Mouse (Mus musculus): ENCODE results near the gene Myo5c. TPM values are rescaled to one million over a fixed set of nuclear protein-coding genes. Genes with fewer than 3 reads are reported as not detected.
A peak's percentile ranks its signal among the peaks of the same experiment; 100 is the strongest.
"Not testable (repeated sequence)": the region's sequence is repeated elsewhere in the genome, so short reads cannot be mapped to it uniquely, and the experiment has no call there.

The Myo5c gene
- polyA plus RNA-seq, 1 experiment from 2014 or later = 20.1 TPM

DNA sequence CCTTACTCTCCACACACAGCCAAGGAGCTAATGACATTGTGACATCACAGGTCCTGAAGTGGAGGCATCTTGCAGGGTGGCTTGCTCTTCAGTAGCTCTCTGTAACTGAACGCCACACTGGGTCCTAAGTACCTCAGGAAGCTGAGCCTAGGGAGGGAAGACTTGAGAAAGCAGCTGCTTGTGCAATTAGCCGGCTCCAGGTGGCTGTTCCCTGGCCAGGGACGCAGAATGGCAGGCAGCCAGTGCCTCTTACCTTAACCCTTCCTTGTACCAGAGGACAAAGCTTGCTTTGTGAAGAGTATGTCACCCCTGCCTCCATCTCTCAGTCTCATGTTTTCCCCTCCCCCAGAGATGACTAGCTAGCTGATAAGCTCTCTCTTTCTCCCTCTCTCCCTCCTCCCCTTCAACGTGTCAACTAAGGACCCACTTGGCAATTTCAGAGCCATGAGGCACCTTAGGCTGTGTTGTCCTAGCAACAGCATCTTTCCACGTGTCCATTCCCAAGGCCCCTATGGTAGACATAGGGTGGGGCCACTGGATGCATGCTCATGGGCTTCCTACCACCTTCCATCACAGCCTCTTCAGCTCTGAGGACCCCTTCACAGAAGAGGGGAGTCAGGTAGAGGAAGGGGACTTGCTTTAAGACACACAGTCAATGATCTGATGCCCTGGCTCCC lies 12.0 kb downstream of the Myo5c start:
- DNase-seq (ENCODE audit: low read depth, low spot score) = no peak
- no peak for ATAC-seq
- ChIA-PET CTCF (interaction anchor here (1.8 kb wide), 1 partner anchor 12 kb away, joined by 3 read pairs; no protein-coding TSS in a partner anchor), POLR2A (no interaction called here)
- no peak for TF ChIP-seq CTCF (IDR thresholded peaks at IDR 0.05)
- in situ Hi-C loops (cut with MboI; ENCODE audit: low pct_unique_long_range_greater_than_20kb) = no loop called here
- H3K27me3 ChIP-seq = no peaks in the 10 kb centered on the region

DNA sequence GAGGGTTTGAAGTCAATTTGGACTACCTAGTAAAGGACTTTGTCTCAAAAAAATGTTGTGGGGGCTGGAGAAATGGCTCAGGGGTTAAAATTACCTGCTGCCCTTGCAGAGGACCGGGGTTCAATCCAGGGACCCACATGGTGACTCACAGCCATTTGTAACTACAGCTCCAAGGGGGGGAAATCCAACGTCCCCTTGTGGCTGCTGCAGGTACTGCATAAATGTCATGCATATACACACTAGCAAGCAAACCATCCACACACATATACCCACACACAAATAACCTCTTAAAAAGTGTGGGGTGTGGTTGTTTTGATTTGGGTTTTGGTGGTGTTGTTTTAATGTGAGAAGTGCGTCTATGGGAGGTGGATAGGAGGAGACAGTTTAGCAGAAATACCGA lies 12.7 kb downstream of the Myo5c start:
- in situ Hi-C loops (cut with MboI; ENCODE audit: low pct_unique_long_range_greater_than_20kb) = no loop called here
- ChIA-PET CTCF (interaction anchor here (1.2 to 1.8 kb wide), 2 partner anchors 11 to 13 kb away, joined by 3 read pairs; no protein-coding TSS in a partner anchor), POLR2A (no interaction called here)
- no peak for TF ChIP-seq CTCF (IDR thresholded peaks at IDR 0.05)
- no peaks in the 10 kb centered on the region for H3K27me3 ChIP-seq
- DNase-seq (ENCODE audit: low read depth, low spot score) = no peak
- no peak for ATAC-seq

- POLR2A ChIA-PET = no interaction called here
- CTCF ChIA-PET = interaction anchor here (1.4 to 1.5 kb wide), 2 partner anchors 9 to 196 kb away, joined by 4 to 5 read pairs; no protein-coding TSS in a partner anchor
- DNase-seq (ENCODE audit: low read depth, low spot score) (no peak), ATAC-seq (peak; percentile 72)
- in situ Hi-C loops (cut with MboI; ENCODE audit: low pct_unique_long_range_greater_than_20kb) = no loop called here
- TF ChIP-seq CTCF (IDR thresholded peaks at IDR 0.05) = no peak
- H3K27me3 ChIP-seq = no peaks in the 10 kb centered on the region
These were observed 14.5 kb downstream of the Myo5c start for GRCm38 (mm10) chr9:75246080-75246930.

DNA sequence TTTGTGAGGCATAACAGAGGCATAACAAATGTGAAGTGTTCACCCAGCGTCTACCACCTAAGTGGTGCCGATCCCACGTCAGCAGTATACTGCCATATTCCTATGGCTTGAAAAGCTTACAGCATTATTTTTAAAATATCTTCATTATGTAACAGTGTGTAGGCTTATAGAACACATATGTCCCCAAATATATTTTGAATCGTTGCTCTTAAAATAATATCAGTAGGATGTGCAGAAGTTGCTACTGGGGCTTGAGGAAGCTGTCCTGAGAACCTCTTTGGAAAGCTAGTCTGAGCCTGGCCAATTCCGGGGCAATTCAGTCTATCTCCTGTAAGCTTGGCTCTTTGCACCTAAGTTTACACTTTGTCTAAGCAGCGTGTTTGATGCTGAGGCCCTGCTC lies 16.1 kb downstream of the Myo5c start:
- ATAC-seq (no peak), DNase-seq (ENCODE audit: low read depth, low spot score) (no peak)
- POLR2A ChIA-PET = no interaction called here
- H3K27me3 ChIP-seq = no peaks in the 10 kb centered on the region
- no peak for TF ChIP-seq CTCF (IDR thresholded peaks at IDR 0.05)
- in situ Hi-C loops (cut with MboI; ENCODE audit: low pct_unique_long_range_greater_than_20kb) = no loop called here
- CTCF ChIA-PET = no interaction called here

DNA sequence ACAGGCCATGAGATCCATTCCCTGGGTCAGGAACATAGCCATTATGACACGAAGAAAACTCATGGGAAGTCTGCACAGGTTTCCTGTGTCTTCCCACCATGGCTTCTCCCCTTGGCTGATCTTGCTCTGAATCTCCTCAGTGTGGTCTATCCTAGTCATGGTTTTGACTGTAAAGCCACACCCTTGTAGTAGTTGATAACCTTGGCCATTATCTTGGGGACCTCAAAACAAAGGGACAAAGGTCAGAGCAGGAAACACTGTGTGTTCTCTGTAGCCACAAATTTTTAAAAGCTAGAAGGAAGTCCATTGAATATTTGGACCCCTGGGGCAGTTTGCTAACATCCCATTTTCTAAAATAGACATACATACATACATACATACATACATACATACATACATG lies 16.5 kb downstream of the Myo5c start:
- ChIA-PET POLR2A (no interaction called here), CTCF (no interaction called here)
- in situ Hi-C loops (cut with MboI; ENCODE audit: low pct_unique_long_range_greater_than_20kb) = no loop called here
- ATAC-seq (no peak), DNase-seq (ENCODE audit: low read depth, low spot score) (no peak)
- TF ChIP-seq CTCF (IDR thresholded peaks at IDR 0.05) = no peak
- H3K27me3 ChIP-seq = no peaks in the 10 kb centered on the region

DNA sequence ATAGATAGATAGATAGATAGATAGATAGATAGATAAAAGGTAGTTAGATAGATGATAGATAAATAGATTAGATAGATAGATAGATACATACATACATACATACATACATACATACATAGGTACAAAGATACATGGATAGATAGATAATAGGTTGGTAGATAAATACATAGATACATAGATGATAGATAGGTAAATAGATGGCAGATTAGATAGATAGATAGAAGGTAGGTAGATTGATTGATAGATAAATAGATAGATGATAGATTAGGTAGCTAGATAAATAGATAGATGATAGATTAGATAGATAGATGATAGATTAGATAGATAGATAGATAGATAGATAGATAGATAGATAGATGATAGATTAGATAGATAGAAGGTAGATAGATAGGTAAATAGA lies 17.1 kb downstream of the Myo5c start:
- in situ Hi-C loops (cut with MboI; ENCODE audit: low pct_unique_long_range_greater_than_20kb) = no loop called here
- ChIA-PET POLR2A (no interaction called here), CTCF (interaction anchor here (1.4 kb wide), 1 partner anchor 10 kb away, joined by 3 read pairs; no protein-coding TSS in a partner anchor)
- no peak for TF ChIP-seq CTCF (IDR thresholded peaks at IDR 0.05)
- H3K27me3 ChIP-seq = no peaks in the 10 kb centered on the region
- DNase-seq (ENCODE audit: low read depth, low spot score) (no peak), ATAC-seq (no peak)

DNA sequence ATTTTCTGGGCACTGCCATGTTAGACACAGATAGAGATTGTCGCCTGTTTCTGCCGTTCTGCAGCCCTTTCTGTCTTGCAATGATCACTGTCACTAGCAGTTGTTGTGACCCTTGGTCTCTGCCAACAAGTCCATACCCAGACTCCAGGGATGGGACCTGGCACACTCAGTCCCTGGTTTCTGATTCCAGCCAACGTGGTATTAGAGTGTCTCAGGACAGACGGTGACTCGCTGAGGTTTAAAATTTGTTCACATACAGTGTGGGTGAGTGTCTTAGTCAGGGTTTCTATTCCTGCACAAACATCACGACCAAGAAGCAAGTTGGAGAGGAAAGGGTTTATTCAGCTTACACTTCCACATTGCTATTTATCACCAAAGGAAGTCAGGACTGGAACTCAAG lies 21.3 kb downstream of the Myo5c start:
- CTCF ChIA-PET; in situ Hi-C loops (cut with MboI; ENCODE audit: low pct_unique_long_range_greater_than_20kb); ATAC-seq; DNase-seq (ENCODE audit: low read depth, low spot score); POLR2A ChIA-PET; H3K27me3 ChIP-seq: not testable (repeated sequence)

GRCm38 (mm10) chr9:75253766-75254165 lies 21.9 kb downstream of the Myo5c start:
- DNase-seq (ENCODE audit: low read depth, low spot score) (no peak), ATAC-seq (no peak)
- H3K27me3 ChIP-seq = no peaks in the 10 kb centered on the region
- no peak for TF ChIP-seq CTCF (IDR thresholded peaks at IDR 0.05)
- POLR2A ChIA-PET = no interaction called here
- CTCF ChIA-PET = no interaction called here
- in situ Hi-C loops (cut with MboI; ENCODE audit: low pct_unique_long_range_greater_than_20kb) = no loop called here

GRCm38 (mm10) chr9:75254196-75254955 lies 22.6 kb downstream of the Myo5c start:
- DNase-seq (ENCODE audit: low read depth, low spot score) (no peak), ATAC-seq (no peak)
- in situ Hi-C loops (cut with MboI; ENCODE audit: low pct_unique_long_range_greater_than_20kb) = no loop called here
- no peak for TF ChIP-seq CTCF (IDR thresholded peaks at IDR 0.05)
- POLR2A ChIA-PET = no interaction called here
- no peaks in the 10 kb centered on the region for H3K27me3 ChIP-seq
- CTCF ChIA-PET = no interaction called here

DNA sequence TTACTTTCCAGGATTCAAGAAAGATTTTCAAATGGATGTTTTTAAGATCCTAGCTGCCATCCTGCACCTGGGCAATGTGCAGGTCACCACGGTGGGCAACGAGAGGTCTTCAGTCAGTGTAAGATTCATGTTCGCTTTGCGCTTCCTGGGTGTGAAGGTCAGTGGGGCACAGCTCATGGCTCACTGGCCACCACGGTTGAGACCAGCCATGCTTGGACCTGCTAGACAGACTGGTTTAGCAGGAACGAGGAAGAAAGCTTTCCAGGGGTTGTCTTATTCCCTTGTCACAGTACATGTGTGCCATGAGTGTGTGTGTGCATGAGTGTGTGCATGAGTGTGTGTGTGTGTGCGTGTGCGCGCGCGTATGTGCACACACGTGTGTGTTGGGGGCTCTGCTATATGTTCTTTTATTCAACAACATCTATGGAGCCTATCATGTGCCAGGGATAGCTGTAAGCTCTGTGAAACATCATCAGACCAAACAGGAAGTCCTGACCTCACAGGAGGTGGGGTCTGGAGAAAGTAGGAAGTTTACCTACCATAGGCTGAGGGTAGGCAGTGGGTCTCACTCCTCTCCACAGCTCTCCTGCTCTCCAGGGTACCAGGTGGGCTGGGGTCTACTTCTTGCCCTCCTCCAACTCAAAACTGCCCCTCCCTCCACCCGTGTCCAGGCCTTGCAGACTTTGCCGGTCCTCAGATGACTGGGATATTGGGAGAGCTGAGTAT lies 24.2 kb downstream of the Myo5c start:
- no peak for TF ChIP-seq CTCF (IDR thresholded peaks at IDR 0.05)
- DNase-seq (ENCODE audit: low read depth, low spot score) = no peak
- ChIA-PET CTCF (interaction anchor here (0.6 to 1.3 kb wide), 3 partner anchors 11 to 49 kb away, joined by 3 to 4 read pairs (median 3); no protein-coding TSS in a partner anchor), POLR2A (no interaction called here)
- in situ Hi-C loops (cut with MboI; ENCODE audit: low pct_unique_long_range_greater_than_20kb) = no loop called here
- ATAC-seq = no peak
- H3K27me3 ChIP-seq = no peaks in the 10 kb centered on the region

Measured in Patski (cell line).